In the genomic region with DNA sequence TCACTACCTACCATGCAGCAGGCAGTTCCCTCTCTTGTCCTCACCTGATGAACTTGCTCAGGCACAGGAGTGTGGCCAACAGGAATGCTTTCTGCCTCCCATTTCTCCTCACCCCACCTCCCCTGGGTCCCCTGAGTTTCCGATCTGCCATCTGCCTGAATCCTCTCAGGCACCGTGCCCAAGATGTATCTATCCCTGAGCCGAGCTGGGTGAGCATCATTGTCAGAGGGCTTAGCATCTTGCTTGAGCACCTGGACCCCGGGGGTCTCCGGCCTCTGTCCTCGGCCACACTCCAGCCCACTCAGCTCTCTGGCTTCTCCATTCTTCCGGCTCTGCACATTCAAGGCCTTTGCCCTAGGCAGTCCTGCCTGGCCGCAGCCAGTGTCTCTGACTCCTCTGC, we compare ENCODE assay signal across 27 mouse cellular contexts. TPM values are rescaled to one million over a fixed set of nuclear protein-coding genes. Genes with fewer than 3 reads are reported as not detected.
DNase-seq lines count a peak whose midpoint lies in the region; ATAC-seq and TF ChIP-seq lines count a peak whose summit lies in the region.
"Had no signal": no experiment of that assay in that cellular context is flagged by ENCODE, and none has a peak within 500 bp of the region (broad histone marks: within the 10 kb centered on the region; RNA-seq: fewer than 3 reads in every experiment).

No protein-coding gene starts in this region.

- peak overlapping the region; percentile 49; the same call in 1 of the 2 replicates for H3K9ac ChIP-seq in hindbrain, embryonic 13.5 days
- H3K9ac ChIP-seq in hindbrain, postnatal 0 days (replicated peaks; ENCODE audit: low read length), result no peak overlapping the region
- H3K9ac ChIP-seq in midbrain, embryonic 13.5 days (replicated peaks), result peak overlapping the region; percentile 42
- 0 out of 2 replicates have a peak overlapping the region, but pooled peaks have one; percentile 29 for H3K9ac ChIP-seq in midbrain, postnatal 0 days (replicated peaks; ENCODE audit: low read length, poor library complexity, severe bottlenecking)
- H3K9ac ChIP-seq: forebrain, postnatal 0 days; limb, embryonic 12.5 days; liver, embryonic 12.5 days had no signal

- H3K36me3 ChIP-seq in hindbrain, embryonic 13.5 days, result peaks cover 10% of the 10 kb centered on the region
- no peaks in the 10 kb centered on the region for H3K36me3 ChIP-seq in hindbrain, postnatal 0 days (ENCODE audit: insufficient read depth, low read length)
- peaks cover 23% of the 10 kb centered on the region for H3K36me3 ChIP-seq in midbrain, embryonic 13.5 days
- peaks cover 13% of the 10 kb centered on the region for H3K36me3 ChIP-seq in midbrain, embryonic 10.5 days
- peaks cover 5% of the 10 kb centered on the region; the same call in 1 of the 2 replicates for H3K36me3 ChIP-seq in midbrain, postnatal 0 days (ENCODE audit: insufficient read depth, low read length)
- H3K36me3 ChIP-seq: limb, embryonic 12.5 days; liver, embryonic 12.5 days had no signal

- WGBS in hindbrain, embryonic 13.5 days, result 68% methylated on average over 8 of the region's 8 CpGs
- WGBS in hindbrain, postnatal 0 days, result 47% methylated on average over 8 of the region's 8 CpGs
- 61% methylated on average over 8 of the region's 8 CpGs for WGBS in midbrain, embryonic 13.5 days
- 70% methylated on average over 8 of the region's 8 CpGs for WGBS in midbrain, embryonic 10.5 days
- 56% methylated on average over 8 of the region's 8 CpGs for WGBS in midbrain, postnatal 0 days

- peak overlapping the region; percentile 52; the same call in 1 of the 2 replicates for H3K27ac ChIP-seq in hindbrain, embryonic 13.5 days
- H3K27ac ChIP-seq in hindbrain, postnatal 0 days, result no peak overlapping the region
- peak overlapping the region; percentile 54; the same call in 1 of the 2 replicates for H3K27ac ChIP-seq in midbrain, embryonic 13.5 days
- no peak overlapping the region for H3K27ac ChIP-seq in midbrain, embryonic 10.5 days (replicated peaks)
- no peak overlapping the region for H3K27ac ChIP-seq in midbrain, postnatal 0 days (ENCODE audit: low read depth, low read length)
- H3K27ac ChIP-seq: gastrocnemius, adult 2 months; limb, embryonic 12.5 days; liver, embryonic 12.5 days had no signal

- H3K27me3 ChIP-seq in hindbrain, embryonic 13.5 days, result no peaks in the 10 kb centered on the region
- H3K27me3 ChIP-seq in hindbrain, postnatal 0 days (ENCODE audit: insufficient read depth, low read length), result no peaks in the 10 kb centered on the region
- H3K27me3 ChIP-seq in midbrain, embryonic 13.5 days, result no peaks in the 10 kb centered on the region
- peaks cover 62% of the 10 kb centered on the region for H3K27me3 ChIP-seq in midbrain, embryonic 10.5 days (ENCODE audit: low read depth, poor library complexity, severe bottlenecking)
- no peaks in the 10 kb centered on the region for H3K27me3 ChIP-seq in midbrain, postnatal 0 days (ENCODE audit: insufficient read depth, low read length)

- no peak for DNase-seq in hindbrain, postnatal 0 days (ENCODE audit: low spot score)
- no peak for DNase-seq in midbrain, embryonic 10.5 days (ENCODE audit: low spot score)
- DNase-seq in cerebellum, adult 9-11 months, result peak; percentile 86
- DNase-seq in midbrain, postnatal 0 days (ENCODE audit: low spot score), result no peak
- no peak for DNase-seq in c-Kit-positive CD71-positive TER-119-positive erythroid progenitor cells, embryonic 14.5 days (ENCODE audit: low spot score)
- DNase-seq in kidney, postnatal 25 days, result no peak
- DNase-seq: adrenal gland, adult 2 months; forebrain, postnatal 0 days; gastrocnemius, adult 2 months; heart, postnatal 10 days; kidney, adult 2 months; kidney, postnatal 14 days; layer of hippocampus, adult 9-11 months; lung, adult 2 months; right cerebral cortex, postnatal 25 days had no signal

- ATAC-seq in hindbrain, embryonic 13.5 days (ENCODE audit: low FRiP score), result no peak
- no peak for ATAC-seq in hindbrain, postnatal 0 days
- no peak for ATAC-seq in midbrain, embryonic 13.5 days
- no peak for ATAC-seq in midbrain, postnatal 0 days (ENCODE audit: low FRiP score)
- ATAC-seq: forebrain, postnatal 0 days; liver, embryonic 12.5 days had no signal

- no peak for TF ChIP-seq CTCF in hindbrain, postnatal 0 days (IDR thresholded peaks at IDR 0.05; ENCODE audit: low read depth)
- TF ChIP-seq CTCF in midbrain, postnatal 0 days (IDR thresholded peaks at IDR 0.05), result no peak

- no peaks in the 10 kb centered on the region for H3K9me3 ChIP-seq in hindbrain, embryonic 13.5 days
- no peaks in the 10 kb centered on the region for H3K9me3 ChIP-seq in hindbrain, postnatal 0 days (ENCODE audit: low read length)
- no peaks in the 10 kb centered on the region for H3K9me3 ChIP-seq in midbrain, embryonic 13.5 days
- no peaks in the 10 kb centered on the region for H3K9me3 ChIP-seq in midbrain, embryonic 10.5 days (replicated peaks)
- H3K9me3 ChIP-seq in midbrain, postnatal 0 days (ENCODE audit: low read length), result no peaks in the 10 kb centered on the region
- H3K9me3 ChIP-seq: limb, embryonic 12.5 days; liver, embryonic 12.5 days; megakaryocyte, embryonic 14.5 days had no signal

- H3K4me2 ChIP-seq in hindbrain, embryonic 13.5 days, result no peak overlapping the region
- no peak overlapping the region for H3K4me2 ChIP-seq in hindbrain, postnatal 0 days (ENCODE audit: low read depth, low read length)
- no peak overlapping the region; the same call in 1 of the 2 replicates for H3K4me2 ChIP-seq in midbrain, embryonic 13.5 days (replicated peaks)
- no peak overlapping the region for H3K4me2 ChIP-seq in midbrain, postnatal 0 days (ENCODE audit: low read depth, low read length, poor library complexity, severe bottlenecking)
- H3K4me2 ChIP-seq: heart, embryonic 11.5 days; limb, embryonic 12.5 days; liver, embryonic 12.5 days had no signal

- H3K4me3 ChIP-seq in hindbrain, embryonic 13.5 days, result no peak overlapping the region
- no peak overlapping the region for H3K4me3 ChIP-seq in hindbrain, postnatal 0 days (ENCODE audit: low read length)
- no peak overlapping the region for H3K4me3 ChIP-seq in midbrain, embryonic 13.5 days (replicated peaks)
- H3K4me3 ChIP-seq in midbrain, embryonic 10.5 days, result no peak overlapping the region
- no peak overlapping the region for H3K4me3 ChIP-seq in midbrain, postnatal 0 days (ENCODE audit: low read depth, low read length)
- H3K4me3 ChIP-seq: erythroblast, embryonic 14.5 days; gastrocnemius, adult 2 months; limb, embryonic 12.5 days; liver, embryonic 12.5 days; megakaryocyte, embryonic 14.5 days; myocyte had no signal

- peaks cover 49% of the 10 kb centered on the region for H3K4me1 ChIP-seq in hindbrain, embryonic 13.5 days (replicated peaks)
- peaks cover 5% of the 10 kb centered on the region; the same call in 1 of the 2 replicates for H3K4me1 ChIP-seq in hindbrain, postnatal 0 days (ENCODE audit: insufficient read depth, low read length)
- H3K4me1 ChIP-seq in midbrain, embryonic 13.5 days (replicated peaks), result peaks cover 57% of the 10 kb centered on the region
- peaks cover 49% of the 10 kb centered on the region for H3K4me1 ChIP-seq in midbrain, embryonic 10.5 days
- peaks cover 4% of the 10 kb centered on the region for H3K4me1 ChIP-seq in midbrain, postnatal 0 days (ENCODE audit: insufficient read depth, low read length)

RNA-seq across cellular contexts. Expression of a gene that starts 9.1 kb away (rescaled TPM):
- 14.6 and 15.6 TPM in 2 replicates for polyA plus RNA-seq in hindbrain, embryonic 13.5 days (2015; fragmentation: Nextera tagmentation; extraction: Ambion mirVana)
- 562 and 663 TPM in 2 replicates for total RNA-seq in hindbrain, postnatal 0 days (2014; rRNA removed)
- 19.6 and 22.7 TPM in 2 replicates for polyA plus RNA-seq in hindbrain, postnatal 0 days (2015; fragmentation: Nextera tagmentation; extraction: Ambion mirVana)
- polyA plus RNA-seq in midbrain, embryonic 13.5 days (2015; fragmentation: Nextera tagmentation; extraction: Ambion mirVana), result 15.7 and 16.4 TPM in 2 replicates
- polyA plus RNA-seq in midbrain, embryonic 10.5 days (2016; fragmentation: Nextera tagmentation; extraction: Ambion mirVana), result 2.4 and 3.5 TPM in 2 replicates
- total RNA-seq in midbrain, postnatal 0 days (2014; rRNA removed), result 589 and 657 TPM in 2 replicates
- 24.2 and 26.9 TPM in 2 replicates for polyA plus RNA-seq in midbrain, postnatal 0 days (2015; fragmentation: Nextera tagmentation; extraction: Ambion mirVana)
- total RNA-seq: common myeloid progenitor, adult 5-6 weeks; gastrocnemius, adult 2 months; granulocyte monocyte progenitor cell, adult 5-6 weeks had no signal
- polyA plus RNA-seq: erythroblast, embryonic 14.5 days; liver, embryonic 12.5 days; myocyte had no signal

RNA-seq across cellular contexts. Expression of a gene that starts 27.3 kb away (rescaled TPM):
- 5.6 and 6.5 TPM in 2 replicates for polyA plus RNA-seq in hindbrain, embryonic 13.5 days (2015; fragmentation: Nextera tagmentation; extraction: Ambion mirVana)
- 10.2 and 15.5 TPM in 2 replicates for total RNA-seq in hindbrain, postnatal 0 days (2014; rRNA removed)
- polyA plus RNA-seq in hindbrain, postnatal 0 days (2015; fragmentation: Nextera tagmentation; extraction: Ambion mirVana), result 3.1 and 3.8 TPM in 2 replicates
- 8.6 and 10.8 TPM in 2 replicates for polyA plus RNA-seq in midbrain, embryonic 13.5 days (2015; fragmentation: Nextera tagmentation; extraction: Ambion mirVana)
- polyA plus RNA-seq in midbrain, embryonic 10.5 days (2016; fragmentation: Nextera tagmentation; extraction: Ambion mirVana), result 0.99 and 2.0 TPM in 2 replicates
- total RNA-seq in midbrain, postnatal 0 days (2014; rRNA removed), result 7.1 and 11.8 TPM in 2 replicates
- 2.1 and 3.7 TPM in 2 replicates for polyA plus RNA-seq in midbrain, postnatal 0 days (2015; fragmentation: Nextera tagmentation; extraction: Ambion mirVana)
- total RNA-seq: common myeloid progenitor, adult 5-6 weeks; gastrocnemius, adult 2 months; granulocyte monocyte progenitor cell, adult 5-6 weeks had no signal
- polyA plus RNA-seq: embryonic facial prominence, embryonic 11.5 days; myocyte; spleen, adult 2 months had no signal

RNA-seq across cellular contexts. Expression of a gene that starts 29.8 kb away (rescaled TPM):
- 45.8 and 46.2 TPM in 2 replicates for polyA plus RNA-seq in hindbrain, embryonic 13.5 days (2015; fragmentation: Nextera tagmentation; extraction: Ambion mirVana)
- total RNA-seq in hindbrain, postnatal 0 days (2014; rRNA removed), result 32.7 and 44.5 TPM in 2 replicates
- 28.3 and 32.7 TPM in 2 replicates for polyA plus RNA-seq in hindbrain, postnatal 0 days (2015; fragmentation: Nextera tagmentation; extraction: Ambion mirVana)
- polyA plus RNA-seq in midbrain, embryonic 13.5 days (2015; fragmentation: Nextera tagmentation; extraction: Ambion mirVana), result 41.6 and 44.8 TPM in 2 replicates
- 71.6 and 76.8 TPM in 2 replicates for polyA plus RNA-seq in midbrain, embryonic 10.5 days (2016; fragmentation: Nextera tagmentation; extraction: Ambion mirVana)
- 25.5 and 38.5 TPM in 2 replicates for total RNA-seq in midbrain, postnatal 0 days (2014; rRNA removed)
- polyA plus RNA-seq in midbrain, postnatal 0 days (2015; fragmentation: Nextera tagmentation; extraction: Ambion mirVana), result 22.7 and 25.4 TPM in 2 replicates

RNA-seq across cellular contexts. Expression of a gene that starts 52.3 kb away (rescaled TPM):
- 1.8 and 2.4 TPM in 2 replicates for polyA plus RNA-seq in hindbrain, embryonic 13.5 days (2015; fragmentation: Nextera tagmentation; extraction: Ambion mirVana)
- 1.4 and 2.3 TPM in 2 replicates for total RNA-seq in hindbrain, postnatal 0 days (2014; rRNA removed)
- 3.3 and 3.6 TPM in 2 replicates for polyA plus RNA-seq in hindbrain, postnatal 0 days (2015; fragmentation: Nextera tagmentation; extraction: Ambion mirVana)
- 0.70 and 1.4 TPM in 2 replicates for polyA plus RNA-seq in midbrain, embryonic 13.5 days (2015; fragmentation: Nextera tagmentation; extraction: Ambion mirVana)
- polyA plus RNA-seq in midbrain, embryonic 10.5 days (2016; fragmentation: Nextera tagmentation; extraction: Ambion mirVana), result 1.7 TPM in 2 replicates
- 0.38 and 1.4 TPM in 2 replicates for total RNA-seq in midbrain, postnatal 0 days (2014; rRNA removed)
- polyA plus RNA-seq in midbrain, postnatal 0 days (2015; fragmentation: Nextera tagmentation; extraction: Ambion mirVana), result 3.8 and 5.2 TPM in 2 replicates
- total RNA-seq: gastrocnemius, adult 2 months had no signal
- polyA plus RNA-seq: myocyte had no signal

RNA-seq across cellular contexts. Expression of a gene that starts 54.0 kb away (rescaled TPM):
- polyA plus RNA-seq in hindbrain, embryonic 13.5 days (2015; fragmentation: Nextera tagmentation; extraction: Ambion mirVana), result 26.1 and 27.7 TPM in 2 replicates
- total RNA-seq in hindbrain, postnatal 0 days (2014; rRNA removed), result 130 and 154 TPM in 2 replicates
- 73.7 and 79.2 TPM in 2 replicates for polyA plus RNA-seq in hindbrain, postnatal 0 days (2015; fragmentation: Nextera tagmentation; extraction: Ambion mirVana)
- polyA plus RNA-seq in midbrain, embryonic 13.5 days (2015; fragmentation: Nextera tagmentation; extraction: Ambion mirVana), result 16.9 and 17.6 TPM in 2 replicates
- 1.9 and 2.0 TPM in 2 replicates for polyA plus RNA-seq in midbrain, embryonic 10.5 days (2016; fragmentation: Nextera tagmentation; extraction: Ambion mirVana)
- 119 and 144 TPM in 2 replicates for total RNA-seq in midbrain, postnatal 0 days (2014; rRNA removed)
- polyA plus RNA-seq in midbrain, postnatal 0 days (2015; fragmentation: Nextera tagmentation; extraction: Ambion mirVana), result 88.4 and 96.7 TPM in 2 replicates
- polyA plus RNA-seq: erythroblast, embryonic 14.5 days; myocyte had no signal

Comparison
In these comparisons a context has a peak if more than half of its experiments do, and no peak if none do; other contexts are left out.
1. H3K27ac ChIP-seq: peak in hindbrain, embryonic 13.5 days (single experiment) and midbrain, embryonic 13.5 days (single experiment); none in hindbrain, postnatal 0 days (single experiment), midbrain, embryonic 10.5 days (single experiment) and midbrain, postnatal 0 days (single experiment).